Mouse (Mus musculus) myocyte (in vitro differentiated cells): ENCODE results near the gene Whrn.

Experiments
- E2F4 ChIP-seq: IDR thresholded peaks from one replicate; pipeline ENCODE4 v1.6.1; 2011; ENCODE audit warnings: mild to moderate bottlenecking, control low read depth, moderate library complexity; ENCODE audit not compliant: insufficient read depth
- POLR2A ChIP-seq: IDR thresholded peaks from one replicate; pipeline ENCODE4 v1.6.1; 2011; ENCODE audit warnings: low read depth, mild to moderate bottlenecking, control low read depth, moderate library complexity; ENCODE audit not compliant: insufficient read length
- POLR2AphosphoS2 ChIP-seq: IDR thresholded peaks from one replicate; pipeline ENCODE4 v1.6.1; 2011; ENCODE audit warnings: low read depth, control low read depth; ENCODE audit not compliant: insufficient read length
- SRF ChIP-seq: IDR thresholded peaks from one replicate; pipeline ENCODE4 v1.6.1; 2011; ENCODE audit warnings: low read depth; ENCODE audit not compliant: control insufficient read depth, insufficient read length

GRCm38 (mm10) chr4:63514454-63514984 is 18.7 kb upstream of the Whrn start:
- TF ChIP-seq POLR2A (no peak), E2F4 (no peak), SRF (no peak), POLR2AphosphoS2 (no peak)
